Mouse (Mus musculus) kidney, postnatal 36 days (tissue): ENCODE measurements around the gene Fbxo40.
A peak's percentile ranks its signal among the peaks of the same experiment; 100 is the strongest.

Source experiments
- DNase-seq, 2 experiments: peaks; one replicate each; pipeline ENCODE4 v3.0.0; 2021 to 2022; ENCODE audit warnings: mixed read lengths in 2 of 2

The Fbxo40 gene

GRCm38 (mm10) chr16:36989999-36990625 lies at the start of gene Fbxo40:
Gene Fbxo40 (minus strand): TSS chr16:36990467.
- DNase-seq = peak; percentile 55 to 57

GRCm38 (mm10) chr16:37034751-37035150 lies 44.5 kb upstream of the Fbxo40 start:
- no peak for DNase-seq

GRCm38 (mm10) chr16:37031996-37032395 lies 41.7 kb upstream of the Fbxo40 start:
- no peak for DNase-seq

- no peak for DNase-seq
Measured at GRCm38 (mm10) chr16:37027581-37027980, 37.3 kb upstream of the Fbxo40 start.

GRCm38 (mm10) chr16:37012336-37012735 lies 22.1 kb upstream of the Fbxo40 start:
- DNase-seq = no peak

GRCm38 (mm10) chr16:37011922-37012289 lies 21.6 kb upstream of the Fbxo40 start:
- DNase-seq = no peak

- peak; percentile 93 to 95 for DNase-seq
Measured at GRCm38 (mm10) chr16:37011061-37011921, 21.0 kb upstream of the Fbxo40 start, which contains the start of gene Polq. Gene Polq (plus strand): TSS chr16:37011786.

- DNase-seq = peak; percentile 13 to 54
Measured at GRCm38 (mm10) chr16:37010370-37010769, 20.1 kb upstream of the Fbxo40 start.

- no peak for DNase-seq
Measured at GRCm38 (mm10) chr16:37009262-37009661, 19.0 kb upstream of the Fbxo40 start.

GRCm38 (mm10) chr16:36999366-36999972 lies 9.2 kb upstream of the Fbxo40 start:
- no peak for DNase-seq

- DNase-seq = no peak
Measured at GRCm38 (mm10) chr16:36997650-36998049, 7.4 kb upstream of the Fbxo40 start.

GRCm38 (mm10) chr16:36989493-36989892 lies 774 bp downstream of the Fbxo40 start:
- DNase-seq = peak; percentile 59 to 72

GRCm38 (mm10) chr16:36988066-36988465 lies 2.2 kb downstream of the Fbxo40 start:
- peak; percentile 53 to 72 for DNase-seq

GRCm38 (mm10) chr16:36987399-36987798 lies 2.9 kb downstream of the Fbxo40 start:
- DNase-seq = no peak

GRCm38 (mm10) chr16:36985636-36986042 lies 4.6 kb downstream of the Fbxo40 start:
- DNase-seq = peak in 1 of 2 experiments; percentile 33

- no peak for DNase-seq
Measured at GRCm38 (mm10) chr16:36983796-36984195, 6.5 kb downstream of the Fbxo40 start.

GRCm38 (mm10) chr16:36979127-36979526 lies 11.1 kb downstream of the Fbxo40 start:
- DNase-seq = no peak

- no peak for DNase-seq
Measured at GRCm38 (mm10) chr16:36963415-36963814, 26.9 kb downstream of the Fbxo40 start.

- DNase-seq = no peak
Measured at GRCm38 (mm10) chr16:36955106-36955505, 35.2 kb downstream of the Fbxo40 start.

- DNase-seq = peak in 1 of 2 experiments; percentile 9
Measured at GRCm38 (mm10) chr16:36951029-36951428, 39.2 kb downstream of the Fbxo40 start.

- no peak for DNase-seq
Measured at GRCm38 (mm10) chr16:36949614-36950336, 40.5 kb downstream of the Fbxo40 start.

GRCm38 (mm10) chr16:36947646-36948197 lies 42.5 kb downstream of the Fbxo40 start:
- DNase-seq = no peak
